Mouse (Mus musculus) cortical plate, adult 2 months (tissue): ENCODE measurements at regions not wholly inside any gene's neighbourhood (a gene's known extent, or its start where the extent isn't known, plus 50 kb on each side); places are given as distances from the start of the nearest gene placed in this dataset.

Source experiments
- CTCF ChIP-seq: fragments of 200-500 bp; IDR thresholded peaks from 2 replicates; pipeline ENCODE4 v1.5.1; 2011; ENCODE audit warnings: mild to moderate bottlenecking, control low read depth, low read length; ENCODE audit not compliant: insufficient read depth; ENCODE audit errors: extremely low read depth
- POLR2A ChIP-seq: fragments of 200-500 bp; IDR thresholded peaks from 2 replicates; pipeline ENCODE4 v1.6.1; 2011; ENCODE audit warnings: mild to moderate bottlenecking, low read length, control low read depth; ENCODE audit not compliant: insufficient read depth; ENCODE audit errors: extremely low read depth

- TF ChIP-seq CTCF, result no peak
- no peak for TF ChIP-seq POLR2A
These were observed 239.0 kb upstream of the Arrdc4 start for GRCm38 (mm10) chr7:68988061-68988460.
